Mouse (Mus musculus) central nervous system, embryonic 11.5 days (tissue): ENCODE data around the gene Tbl3. TPM values are rescaled to one million over a fixed set of nuclear protein-coding genes. Genes with fewer than 3 reads are reported as not detected.

ENCODE experiments used
- polyA plus RNA-seq: library from polyadenylated mRNA; depleted of rRNA; stranded (reverse); fragments of >200 nt; gene quantifications from 2 replicates; pipeline ENCODE4 v1.2.3, GENCODE M21; 2012; rRNA removed

Tbl3 gene
- polyA plus RNA-seq: 66.5 and 85.6 TPM in 2 replicates

GRCm38 (mm10) chr17:24706982-24707800 is at the start of gene Tbl3:
TSS of gene Tbl3 (minus strand) at chr17:24707660.

GRCm38 (mm10) chr17:24752415-24753394 is 45.2 kb upstream of the Tbl3 start, which contains the start of gene Hs3st6:
TSS of gene Hs3st6 (plus strand) at chr17:24752988.

GRCm38 (mm10) chr17:24736330-24737051 is 29.0 kb upstream of the Tbl3 start, which contains the start of gene Msrb1:
TSS of gene Msrb1 (plus strand) at chr17:24736642.

DNA sequence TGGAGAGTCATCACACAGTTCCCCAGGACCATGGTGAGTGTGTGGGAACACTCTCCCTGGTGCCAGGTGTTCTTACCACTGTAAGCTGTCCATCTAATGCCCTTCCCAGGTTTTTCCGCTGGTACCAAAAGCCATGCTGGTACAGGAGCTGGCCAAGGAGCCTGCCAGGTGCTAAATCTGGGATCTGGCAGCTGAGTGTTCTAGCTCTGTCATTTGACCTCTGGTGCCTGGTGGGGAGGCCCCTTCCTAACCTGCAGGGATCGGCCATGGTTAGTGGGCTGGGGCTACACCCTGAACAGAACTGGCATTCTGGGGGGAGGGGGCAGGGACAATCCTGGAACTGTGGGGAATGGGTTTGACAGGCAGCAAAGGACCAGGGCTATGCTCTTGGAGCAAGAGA is 20.2 kb upstream of the Tbl3 start, which contains the start of gene Rpl3l:
TSS of gene Rpl3l (plus strand) at position 203 of the 400 bp plus-strand sequence.

DNA sequence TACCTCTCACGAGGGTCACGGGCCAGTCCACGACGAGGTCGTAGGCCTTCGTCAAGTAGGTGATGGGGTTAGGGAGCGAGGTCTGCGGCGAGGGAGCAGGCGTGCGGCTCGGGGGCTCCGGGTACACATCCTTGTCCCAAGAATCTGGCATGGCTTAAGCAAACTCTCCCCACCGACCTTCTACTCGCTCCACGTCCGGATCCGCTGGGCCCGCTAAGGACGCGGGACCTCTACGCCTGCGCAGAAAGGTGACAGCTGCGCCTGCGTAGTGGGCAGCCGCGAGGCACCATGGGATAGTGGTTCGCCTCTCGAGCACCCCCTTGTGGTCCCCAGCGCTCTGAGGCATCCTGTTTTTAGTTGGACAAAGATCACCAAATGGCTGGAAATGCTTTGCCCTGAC is 16.7 kb upstream of the Tbl3 start, which contains the start of gene Ndufb10:
TSS of gene Ndufb10 (minus strand) at position 295 of the 400 bp plus-strand sequence.

DNA sequence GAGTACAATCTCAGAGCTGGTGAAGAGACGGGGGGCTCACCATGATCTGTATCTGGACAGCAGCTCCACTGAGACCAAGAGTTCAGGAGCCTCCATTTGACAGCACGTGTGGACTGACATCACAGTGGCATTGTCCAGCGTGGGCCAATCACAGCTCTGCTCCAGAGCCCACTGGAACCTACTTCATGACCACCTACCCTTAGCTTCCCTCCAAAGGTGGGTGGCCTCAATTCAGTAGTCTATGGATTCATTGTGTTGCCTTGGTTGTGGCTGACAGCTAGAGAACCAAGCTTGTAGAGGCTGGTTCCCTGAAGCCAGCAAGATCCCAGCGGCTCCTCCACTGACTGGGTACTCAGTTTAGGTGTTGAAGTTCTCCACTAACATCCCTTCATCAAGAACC is 10.5 kb upstream of the Tbl3 start, which contains the start of the genes Rnf151 and Rps2:
TSS of gene Rnf151 (minus strand) at position 121 of the 400 bp plus-strand sequence.
TSS of gene Rps2 (plus strand) at position 174 of the 400 bp plus-strand sequence.

DNA sequence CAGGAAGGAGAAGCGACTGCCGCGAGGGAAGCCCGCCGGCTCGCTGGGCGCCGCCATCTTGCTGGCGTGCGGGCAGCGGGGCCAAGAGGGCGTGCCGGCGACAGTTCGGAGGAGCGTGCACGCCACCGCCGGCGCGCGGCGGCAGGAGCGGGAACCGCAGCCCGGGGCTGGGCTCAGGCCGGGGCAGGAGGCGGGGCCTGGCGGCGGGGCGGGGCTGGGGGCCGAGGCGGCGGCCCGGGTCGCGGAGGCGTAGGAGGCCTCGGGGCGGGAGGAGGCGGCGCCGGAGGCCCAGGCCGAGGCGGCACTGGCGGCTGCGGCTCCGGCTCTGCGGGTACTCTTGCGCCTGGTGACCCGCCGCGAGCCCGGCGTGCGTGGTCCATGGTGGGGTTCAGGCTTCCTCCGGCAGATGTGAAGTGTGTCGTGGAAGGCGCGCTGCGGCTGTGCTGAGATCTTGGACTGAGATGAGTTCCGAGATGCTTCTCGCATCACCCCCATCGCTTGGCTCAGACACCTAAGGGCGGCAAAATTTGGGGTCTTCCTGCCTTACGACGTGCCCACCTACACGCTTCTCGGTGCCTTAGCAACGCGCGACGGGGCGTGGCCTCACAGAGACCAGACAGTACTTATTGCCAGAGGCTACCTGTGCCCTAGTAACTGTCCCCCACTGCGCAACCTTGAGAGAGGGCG is 11.3 kb downstream of the Tbl3 start, which contains the start of the genes Gfer and Noxo1:
TSS of gene Gfer (minus strand) at position 146 of the 687 bp plus-strand sequence.
TSS of gene Noxo1 (plus strand) at position 224 of the 687 bp plus-strand sequence.

DNA sequence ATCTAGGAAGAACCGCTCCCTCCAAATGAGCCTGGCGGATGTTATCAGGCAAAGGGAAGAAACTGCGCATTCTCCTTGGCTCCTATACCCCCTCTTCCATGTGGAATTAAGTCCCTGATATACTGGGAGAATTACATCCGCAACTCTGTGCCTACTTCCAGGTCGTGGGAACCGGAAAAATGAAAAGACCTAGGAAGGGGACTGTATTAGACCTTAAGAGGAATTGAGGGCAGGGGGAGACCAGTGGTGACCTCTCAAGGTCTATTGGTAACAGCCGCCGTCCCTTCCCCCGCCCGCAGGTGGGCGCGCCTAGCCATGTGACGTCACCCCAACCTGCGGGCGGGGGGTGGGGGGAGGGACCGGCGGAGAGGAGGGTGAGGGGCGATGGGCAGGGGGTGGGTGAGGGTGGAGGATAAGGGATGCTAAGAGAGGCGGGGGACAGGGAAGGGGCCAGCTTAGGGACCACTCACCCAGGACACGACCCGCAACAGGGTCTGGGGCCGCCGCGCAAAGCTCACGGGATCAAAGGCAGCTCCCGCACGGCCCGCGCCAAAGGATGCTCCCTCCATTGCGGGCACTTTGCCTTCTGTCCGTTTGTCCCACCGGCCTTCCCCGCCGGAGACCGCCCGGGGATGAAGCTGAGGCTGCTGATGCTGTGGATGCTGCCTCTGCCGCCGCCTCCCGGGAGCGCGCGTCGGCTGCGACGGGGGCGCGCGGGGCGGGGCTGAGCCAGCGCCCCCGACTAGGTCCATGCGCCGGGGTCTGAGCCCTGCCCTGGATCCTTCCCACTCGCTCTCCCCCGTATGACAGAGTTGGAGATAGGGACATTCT is 18.0 kb downstream of the Tbl3 start, which contains the start of gene Syngr3:
TSS of gene Syngr3 (minus strand) at position 705 of the 831 bp plus-strand sequence.

GRCm38 (mm10) chr17:24669545-24670245 is 37.8 kb downstream of the Tbl3 start, which contains the start of gene Zfp598:
TSS of gene Zfp598 (plus strand) at chr17:24669687.

GRCm38 (mm10) chr17:24658017-24658758 is 49.3 kb downstream of the Tbl3 start, which contains the start of gene Npw:
TSS of gene Npw (minus strand) at chr17:24658457.

DNA sequence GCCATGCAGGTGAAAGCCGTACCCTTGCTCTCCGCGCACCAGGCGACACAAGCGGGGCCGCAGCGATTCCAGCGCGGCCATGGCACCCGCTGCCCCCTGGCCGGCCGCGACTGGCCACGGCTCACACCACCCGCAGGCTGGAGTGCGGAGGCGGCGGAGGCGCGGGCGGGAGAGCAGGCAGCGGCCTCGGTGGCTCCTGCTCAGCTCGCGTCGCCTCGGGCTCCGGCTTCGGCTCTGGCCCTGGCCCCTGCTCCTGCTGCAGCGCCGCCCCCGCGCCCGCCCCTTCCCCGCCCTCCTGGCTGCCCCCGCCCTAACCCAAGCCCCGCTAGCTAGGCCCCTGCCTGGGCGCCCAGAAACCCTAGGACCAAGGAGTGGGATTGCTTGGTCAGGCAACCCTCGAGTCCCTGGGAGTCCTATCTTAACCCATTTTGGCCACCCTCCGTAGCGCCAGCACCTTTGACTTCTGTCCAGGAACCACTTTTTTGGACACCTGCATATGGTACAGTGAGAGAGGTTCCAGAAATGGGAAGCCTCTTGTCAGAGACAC is 57.3 kb downstream of the Tbl3 start, which contains the start of gene Slc9a3r2:
TSS of gene Slc9a3r2 (minus strand) at position 258 of the 547 bp plus-strand sequence.

Other genes with a start within 250 kb of the Tbl3 start
- 45.4 and 62.2 TPM in 2 replicates for gene E4f1, start 237.3 kb downstream of the Tbl3 start, polyA plus RNA-seq
- gene Pgp, start 237.3 kb downstream of the Tbl3 start, polyA plus RNA-seq: 39.5 and 70.0 TPM in 2 replicates
- gene Bricd5, start 233.8 kb downstream of the Tbl3 start, polyA plus RNA-seq: 0.65 and 0.66 TPM in 2 replicates
- gene Mlst8, start 228.6 kb downstream of the Tbl3 start, polyA plus RNA-seq: 29.8 and 44.7 TPM in 2 replicates
- 28.4 and 30.5 TPM in 2 replicates for gene Caskin1, start 219.1 kb downstream of the Tbl3 start, polyA plus RNA-seq
- 155 and 253 TPM in 2 replicates for gene Traf7, start 179.7 kb downstream of the Tbl3 start, polyA plus RNA-seq
- gene Rab26, start 173.4 kb downstream of the Tbl3 start, polyA plus RNA-seq: 1.1 and 1.8 TPM in 2 replicates
- 40.1 and 43.7 TPM in 2 replicates for gene Pkd1, start 157.8 kb downstream of the Tbl3 start, polyA plus RNA-seq
- 98.5 and 150 TPM in 2 replicates for gene Tsc2, start 75.0 kb downstream of the Tbl3 start, polyA plus RNA-seq
- 21.1 and 22.2 TPM in 2 replicates for gene Nthl1, start 75.0 kb downstream of the Tbl3 start, polyA plus RNA-seq
- gene Slc9a3r2, start 57.3 kb downstream of the Tbl3 start, polyA plus RNA-seq: 26.4 and 32.7 TPM in 2 replicates
- gene Npw, start 49.2 kb downstream of the Tbl3 start, polyA plus RNA-seq: 0.26 TPM in 1 of 2 replicates, not detected in the other
- 71.2 and 73.0 TPM in 2 replicates for gene Zfp598, start 38.0 kb downstream of the Tbl3 start, polyA plus RNA-seq
- gene Syngr3, start 17.7 kb downstream of the Tbl3 start, polyA plus RNA-seq: 4.9 and 6.7 TPM in 2 replicates
- gene Gfer, start 11.5 kb downstream of the Tbl3 start, polyA plus RNA-seq: 30.2 and 39.5 TPM in 2 replicates
- gene Noxo1, start 11.4 kb downstream of the Tbl3 start, polyA plus RNA-seq: 6.4 and 7.1 TPM in 2 replicates
- 0.63 and 0.70 TPM in 2 replicates for gene Rnf151, start 10.4 kb upstream of the Tbl3 start, polyA plus RNA-seq
- gene Rps2, start 10.5 kb upstream of the Tbl3 start, polyA plus RNA-seq: 2,876 and 3,382 TPM in 2 replicates
- 177 and 184 TPM in 2 replicates for gene Ndufb10, start 16.8 kb upstream of the Tbl3 start, polyA plus RNA-seq
- gene Rpl3l, start 20.2 kb upstream of the Tbl3 start, polyA plus RNA-seq: 0.07 TPM in 1 of 2 replicates, not detected in the other
- 27.4 and 35.8 TPM in 2 replicates for gene Msrb1, start 29.0 kb upstream of the Tbl3 start, polyA plus RNA-seq
- gene Hs3st6, start 45.3 kb upstream of the Tbl3 start, polyA plus RNA-seq: 0.42 and 0.88 TPM in 2 replicates
- 0.12 and 0.19 TPM in 2 replicates for gene Meiob, start 96.6 kb upstream of the Tbl3 start, polyA plus RNA-seq
- 22.7 and 23.0 TPM in 2 replicates for gene Hagh, start 132.5 kb upstream of the Tbl3 start, polyA plus RNA-seq
- 15.9 and 17.5 TPM in 2 replicates for gene Fahd1, start 142.7 kb upstream of the Tbl3 start, polyA plus RNA-seq
- 0.09 and 0.22 TPM in 2 replicates for gene Igfals, start 158.3 kb upstream of the Tbl3 start, polyA plus RNA-seq
- 28.1 and 32.5 TPM in 2 replicates for gene Nubp2, start 178.7 kb upstream of the Tbl3 start, polyA plus RNA-seq
- gene Spsb3, start 179.0 kb upstream of the Tbl3 start, polyA plus RNA-seq: 28.8 and 42.0 TPM in 2 replicates
- 34.6 and 35.0 TPM in 2 replicates for gene Eme2, start 187.4 kb upstream of the Tbl3 start, polyA plus RNA-seq
- gene Mrps34, start 187.5 kb upstream of the Tbl3 start, polyA plus RNA-seq: 85.7 and 98.3 TPM in 2 replicates
- 48.4 and 48.7 TPM in 2 replicates for gene Nme3, start 188.8 kb upstream of the Tbl3 start, polyA plus RNA-seq
- 157 and 167 TPM in 2 replicates for gene Mapk8ip3, start 229.3 kb upstream of the Tbl3 start, polyA plus RNA-seq